8 mouse cellular contexts compared by ENCODE assay signal in genomic region chr8:125570835-125571465, GRCm38 (mm10). TPM values are rescaled to one million over a fixed set of nuclear protein-coding genes. Genes with fewer than 3 reads are reported as not detected.
A peak's percentile ranks its signal among the peaks of the same experiment; 100 is the strongest.
DNase-seq lines count a peak whose midpoint lies in the region; ATAC-seq and TF ChIP-seq lines count a peak whose summit lies in the region.

No protein-coding gene starts in this region.

- peak; percentile 0; the same call in 1 of the 2 replicates for ATAC-seq in intestine, embryonic 15.5 days

- no peak overlapping the region for H3K9ac ChIP-seq in MEL (ENCODE audit: control insufficient read depth, low read depth, low read length, poor library complexity, severe bottlenecking)
- no peak overlapping the region for H3K9ac ChIP-seq in intestine, embryonic 15.5 days

- no peaks in the 10 kb centered on the region for H3K79me2 ChIP-seq in MEL (ENCODE audit: control insufficient read depth, insufficient read depth, low read length, poor library complexity)

- TF ChIP-seq EP300 in MEL (IDR thresholded peaks at IDR 0.05; ENCODE audit: low read depth in 1 of 2, low read length in 2 of 2) = no peak

- no peaks in the 10 kb centered on the region for H3K27me3 ChIP-seq in MEL (ENCODE audit: control insufficient read depth in 1 of 2, insufficient read depth in 2 of 2, low read length in 2 of 2)
- H3K27me3 ChIP-seq in intestine, embryonic 15.5 days (replicated peaks) = no peaks in the 10 kb centered on the region

- H3K4me1 ChIP-seq in MEL (ENCODE audit: control insufficient read depth in 1 of 2, insufficient read depth in 2 of 2, low read length in 2 of 2) = no peaks in the 10 kb centered on the region
- H3K4me1 ChIP-seq in intestine, embryonic 15.5 days (replicated peaks) = peaks cover 13% of the 10 kb centered on the region

- no peak overlapping the region for H3K4me3 ChIP-seq in MEL (ENCODE audit: control insufficient read depth in 1 of 2, insufficient read depth in 1 of 2, low read depth in 2 of 2, low read length in 2 of 2)
- peak overlapping the region; percentile 85; the same call in 1 of the 2 replicates for H3K4me3 ChIP-seq in intestine, embryonic 15.5 days (replicated peaks)

- no peak for TF ChIP-seq CTCF in MEL (IDR thresholded peaks at IDR 0.05 in 2 of 3, conservative IDR thresholded peaks at IDR 0.05 in 1 of 3; ENCODE audit: control insufficient read depth in 1 of 3, insufficient read depth in 1 of 3, low read depth in 2 of 3, low read length in 3 of 3, poor library complexity in 1 of 3, severe bottlenecking in 1 of 3)

- H3K27ac ChIP-seq in MEL (ENCODE audit: control insufficient read depth, low read depth, low read length) = no peak overlapping the region
- H3K27ac ChIP-seq in intestine, embryonic 15.5 days = peak overlapping the region; percentile 62

- no peaks in the 10 kb centered on the region for H3K36me3 ChIP-seq in MEL (ENCODE audit: control insufficient read depth in 1 of 2, insufficient read depth in 2 of 2, low read length in 2 of 2)
- H3K36me3 ChIP-seq in intestine, embryonic 15.5 days = no peaks in the 10 kb centered on the region

- H3K4me2 ChIP-seq in intestine, embryonic 15.5 days (replicated peaks) = peak overlapping the region; percentile 94

- peak; percentile 43 for DNase-seq in kidney, adult 18-20 months
- DNase-seq in kidney, postnatal 14 days = no peak
- peak; percentile 3 for DNase-seq in MEL (ENCODE audit: low read depth, low spot score)
- DNase-seq in cerebellum, postnatal 14 days = peak; percentile 61 to 73
- DNase-seq in lung, postnatal 10 days = peak; percentile 67
- peak; percentile 44 to 48 for DNase-seq in thymus, postnatal 36 days
- no peak for DNase-seq in gastrocnemius, postnatal 4 days (ENCODE audit: low spot score in 2 of 2)

- TF ChIP-seq RAD21 in MEL (IDR thresholded peaks at IDR 0.05; ENCODE audit: low read depth, low read length) = no peak

- no peak for TF ChIP-seq POLR2A in MEL (IDR thresholded peaks at IDR 0.05; ENCODE audit: control insufficient read depth in 1 of 2, insufficient read depth in 1 of 2, low read depth in 1 of 2, low read length in 2 of 2, poor library complexity in 1 of 2)

- H3K9me3 ChIP-seq in MEL (replicated peaks; ENCODE audit: insufficient read depth, low read length) = no peaks in the 10 kb centered on the region; the same call in 1 of the 2 replicates
- H3K9me3 ChIP-seq in intestine, embryonic 15.5 days = no peaks in the 10 kb centered on the region

- WGBS in intestine, embryonic 15.5 days = 59% methylated on average over 12 of the region's 12 CpGs

TF ChIP-seq in MEL, 35 proteins besides CTCF, POLR2A, EP300 and RAD21:
- no peak for TF ChIP-seq UBTF (IDR thresholded peaks at IDR 0.05; ENCODE audit: borderline replicate concordance, insufficient read depth, low read depth, low read length)
- TF ChIP-seq MXI1 (IDR thresholded peaks at IDR 0.05; ENCODE audit: low read depth, low read length) = no peak
- no peak for TF ChIP-seq POLR2AphosphoS2 (IDR thresholded peaks at IDR 0.05; ENCODE audit: low read length)

RNA-seq across cellular contexts. Expression of gene Sipa1l2, which starts 1.3 kb away (rescaled TPM):
- total RNA-seq in MEL (2012; rRNA removed) = not detected in 2 replicates
- not detected for polyA plus RNA-seq in MEL (2012; ENCODE audit: insufficient read depth in 1 of 2, insufficient read length in 2 of 2, low read depth in 1 of 2, low replicate concordance in 2 of 2, missing spikeins in 1 of 2)
- polyA plus RNA-seq in intestine, embryonic 15.5 days (2015; fragmentation: Nextera tagmentation; extraction: Ambion mirVana) = 7.4 and 7.6 TPM in 2 replicates
- total RNA-seq in gastrocnemius, postnatal 4 days (2021) = 10 to 100 TPM; 24.2 to 27.5 TPM

Comparison
In these comparisons a context has a peak if more than half of its experiments do, and no peak if none do; other contexts are left out.
1. DNase-seq: peak in kidney, adult 18-20 months (single experiment), MEL (single experiment), cerebellum, postnatal 14 days (2 of 2), lung, postnatal 10 days (single experiment) and thymus, postnatal 36 days (2 of 2); none in kidney, postnatal 14 days (single experiment) and gastrocnemius, postnatal 4 days (0 of 2).
2. RNA of gene Sipa1l2, which starts 1.3 kb away (total RNA-seq): 24.2 to 27.5 TPM in gastrocnemius, postnatal 4 days; not detected in MEL; every median in the first group is over 10 times any median in the second.